Mouse (Mus musculus) heart, postnatal 0 days (tissue): ENCODE measurements at regions not wholly inside any gene's neighbourhood (a gene's known extent, or its start where the extent isn't known, plus 50 kb on each side); places are given as distances from the start of the nearest gene placed in this dataset.

Experiments
- ATAC-seq: fragments of 200-750 bp; cut with Nextera tagmentation; 2 replicates; pipeline ENCODE4 v1.8.0; 2017; ENCODE audit warnings: low read depth, moderate number of reproducible peaks, moderate library complexity; ENCODE audit not compliant: insufficient read depth
- DNase-seq: peaks from one replicate; pipeline ENCODE4 v3.0.0-alpha.2; 2016; ENCODE audit warnings: low spot score
- H3K27ac ChIP-seq: fragments of 300-500 bp; sonication (generic); 2 replicates; pipeline ENCODE4 v1.5.1; 2014; ENCODE audit warnings: low read depth, mild to moderate bottlenecking
- H3K27me3 ChIP-seq: fragments of 300-500 bp; sonication (generic); 2 replicates; pipeline ENCODE4 v1.6.1; 2014; ENCODE audit warnings: low read length, mixed read lengths; ENCODE audit not compliant: control insufficient read depth, insufficient read depth
- H3K36me3 ChIP-seq: fragments of 300-500 bp; sonication (generic); replicated peaks from 2 replicates; pipeline ENCODE4 v1.6.1; 2014; ENCODE audit warnings: low read length, mixed read lengths; ENCODE audit not compliant: control insufficient read depth, insufficient read depth
- H3K4me1 ChIP-seq: fragments of 300-500 bp; sonication (generic); 2 replicates; pipeline ENCODE4 v1.6.1; 2014; ENCODE audit warnings: antibody characterized with exemption; ENCODE audit not compliant: control insufficient read depth, insufficient read depth
- H3K4me2 ChIP-seq: fragments of 300-500 bp; sonication (generic); 2 replicates; pipeline ENCODE4 v1.6.1; 2014; ENCODE audit warnings: low read depth, mild to moderate bottlenecking, low read length, moderate library complexity
- H3K4me3 ChIP-seq: fragments of 300-500 bp; sonication (generic); 2 replicates; pipeline ENCODE4 v1.5.1; 2014; ENCODE audit warnings: low read depth, low read length
- H3K9ac ChIP-seq: fragments of 300-500 bp; sonication (generic); replicated peaks from 2 replicates; pipeline ENCODE4 v1.6.1; 2014; ENCODE audit warnings: low read depth, low read length, mixed read lengths
- H3K9me3 ChIP-seq: fragments of 300-500 bp; sonication (generic); replicated peaks from 2 replicates; pipeline ENCODE4 v1.6.1; 2016; ENCODE audit warnings: low read length; ENCODE audit not compliant: control insufficient read depth
- CTCF ChIP-seq: IDR thresholded peaks from 2 replicates; pipeline ENCODE4 v1.5.1; 2016; ENCODE audit warnings: antibody characterized with exemption, control low read depth, low read depth
- EP300 ChIP-seq: IDR thresholded peaks from 2 replicates; pipeline ENCODE4 v1.6.1; 2016; ENCODE audit warnings: antibody characterized with exemption, low read depth
- WGBS: fragments of 180-500 bp; shearing (Covaris S2); extraction: QIAGEN DNeasy Blood & Tissue Kit; methylation state at CpG from one replicate; pipeline ENCODE4 v1.1.7; 2014; 5-methylcytosine and 5-hydroxymethylcytosine counted together

GRCm38 (mm10) chr1:183928539-183928938 is 84.6 kb upstream of the Dusp10 start:
- TF ChIP-seq EP300 (no peak), CTCF (no peak)
- 60% methylated on average over 4 of the region's 4 CpGs for WGBS
- Histone ChIP-seq H3K4me2 (no peak overlapping the region), H3K4me1 (no peaks in the 10 kb centered on the region), H3K4me3 (no peak overlapping the region), H3K9me3 (no peaks in the 10 kb centered on the region), H3K9ac (no peak overlapping the region), H3K36me3 (no peaks in the 10 kb centered on the region), H3K27ac (no peak overlapping the region), H3K27me3 (no peaks in the 10 kb centered on the region)
- ATAC-seq, result no peak
- DNase-seq, result no peak

GRCm38 (mm10) chr1:183930363-183930982 is 82.6 kb upstream of the Dusp10 start:
- 55% methylated on average over 4 of the region's 4 CpGs for WGBS
- Histone ChIP-seq H3K4me1 (no peaks in the 10 kb centered on the region), H3K4me3 (no peak overlapping the region), H3K36me3 (no peaks in the 10 kb centered on the region), H3K9me3 (no peaks in the 10 kb centered on the region), H3K27me3 (no peaks in the 10 kb centered on the region), H3K9ac (no peak overlapping the region), H3K27ac (no peak overlapping the region), H3K4me2 (no peak overlapping the region)
- ATAC-seq, result no peak
- TF ChIP-seq EP300 (no peak), CTCF (no peak)
- no peak for DNase-seq

GRCm38 (mm10) chr1:183931141-183931540 is 82.0 kb upstream of the Dusp10 start:
- ATAC-seq (no peak), DNase-seq (no peak)
- Histone ChIP-seq H3K4me1 (no peaks in the 10 kb centered on the region), H3K27me3 (no peaks in the 10 kb centered on the region), H3K27ac (no peak overlapping the region), H3K9ac (no peak overlapping the region), H3K4me3 (no peak overlapping the region), H3K36me3 (no peaks in the 10 kb centered on the region), H3K9me3 (no peaks in the 10 kb centered on the region), H3K4me2 (no peak overlapping the region)
- TF ChIP-seq EP300, result no peak
- TF ChIP-seq CTCF, result no peak
- 50% methylated on average over 3 of the region's 3 CpGs for WGBS

GRCm38 (mm10) chr1:183933845-183934244 is 79.3 kb upstream of the Dusp10 start:
- no peak overlapping the region for H3K4me3 ChIP-seq
- WGBS, result 75% methylated on average over 2 of the region's 2 CpGs
- H3K4me2 ChIP-seq, result no peak overlapping the region
- H3K4me1 ChIP-seq, result no peaks in the 10 kb centered on the region
- DNase-seq (no peak), ATAC-seq (no peak)
- 0 out of 2 replicates have a peak, but pooled peaks cover 4% of the 10 kb centered on the region for H3K9me3 ChIP-seq
- H3K27ac ChIP-seq, result no peak overlapping the region
- H3K27me3 ChIP-seq, result 0 out of 2 replicates have a peak, but pooled peaks cover 2% of the 10 kb centered on the region
- no peak for TF ChIP-seq CTCF
- TF ChIP-seq EP300, result no peak
- no peak overlapping the region for H3K9ac ChIP-seq
- no peaks in the 10 kb centered on the region for H3K36me3 ChIP-seq

- 0 out of 2 replicates have a peak, but pooled peaks cover 4% of the 10 kb centered on the region for H3K9me3 ChIP-seq
- WGBS, result 89% methylated on average over 11 of the region's 11 CpGs
- DNase-seq (no peak), ATAC-seq (no peak)
- 0 out of 2 replicates have a peak, but pooled peaks cover 2% of the 10 kb centered on the region for H3K27me3 ChIP-seq
- no peak overlapping the region for H3K27ac ChIP-seq
- no peak overlapping the region for H3K9ac ChIP-seq
- no peak overlapping the region for H3K4me2 ChIP-seq
- no peak overlapping the region for H3K4me3 ChIP-seq
- TF ChIP-seq EP300 (no peak), CTCF (no peak)
- no peaks in the 10 kb centered on the region for H3K36me3 ChIP-seq
- no peaks in the 10 kb centered on the region for H3K4me1 ChIP-seq
These were observed 75.9 kb upstream of the Dusp10 start for GRCm38 (mm10) chr1:183937166-183937565.

- ATAC-seq, result no peak
- Histone ChIP-seq H3K27ac (no peak overlapping the region), H3K4me2 (no peak overlapping the region), H3K27me3 (0 out of 2 replicates have a peak, but pooled peaks cover 2% of the 10 kb centered on the region), H3K9ac (no peak overlapping the region), H3K4me3 (no peak overlapping the region), H3K36me3 (no peaks in the 10 kb centered on the region), H3K9me3 (0 out of 2 replicates have a peak, but pooled peaks cover 4% of the 10 kb centered on the region), H3K4me1 (no peaks in the 10 kb centered on the region)
- no peak for DNase-seq
- WGBS, result 79% methylated on average over 6 of the region's 6 CpGs
- TF ChIP-seq EP300 (no peak), CTCF (no peak)
These were observed 74.7 kb upstream of the Dusp10 start for GRCm38 (mm10) chr1:183938361-183938760.
